Mouse (Mus musculus): ENCODE measurements around the gene Tmem62. TPM values are rescaled to one million over a fixed set of nuclear protein-coding genes. Genes with fewer than 3 reads are reported as not detected.

The Tmem62 gene
- polyA plus RNA-seq, 1 experiment from 2014 or later, result 2.1 TPM

GRCm38 (mm10) chr2:121054060-121054459 is 77.2 kb downstream of the Tmem62 start:
- Histone ChIP-seq H3K9me3 (replicated peaks; ENCODE audit: control insufficient read depth, low read length) (no peaks in the 10 kb centered on the region), H3K4me2 (ENCODE audit: low read depth, low read length) (no peak overlapping the region), H3K27me3 (ENCODE audit: control insufficient read depth, insufficient read depth, low read length) (no peaks in the 10 kb centered on the region), H3K36me3 (replicated peaks; ENCODE audit: control insufficient read depth, insufficient read depth, low read depth, low read length) (no peaks in the 10 kb centered on the region), H3K27ac (replicated peaks; ENCODE audit: low read depth, low read length) (no peak overlapping the region), H3K4me1 (ENCODE audit: control insufficient read depth, insufficient read depth, low read length) (no peaks in the 10 kb centered on the region), H3K9ac (replicated peaks; ENCODE audit: low read length) (no peak overlapping the region), H3K4me3 (ENCODE audit: low read depth, low read length) (no peak overlapping the region)
- DNase-seq (ENCODE audit: low spot score) (no peak), ATAC-seq (replicated peaks; ENCODE audit: insufficient number of reproducible peaks, low FRiP score, low TSS enrichment, low read depth) (no peak)
- WGBS, result 81% methylated on average over 2 of the region's 2 CpGs

GRCm38 (mm10) chr2:121055915-121056314 is 79.1 kb downstream of the Tmem62 start:
- H3K4me1 ChIP-seq (ENCODE audit: control insufficient read depth, insufficient read depth, low read length), result no peaks in the 10 kb centered on the region
- WGBS, result 84% methylated on average over 6 of the region's 6 CpGs
- no peaks in the 10 kb centered on the region for H3K27me3 ChIP-seq (ENCODE audit: control insufficient read depth, insufficient read depth, low read length)
- DNase-seq (ENCODE audit: low spot score), result no peak
- H3K36me3 ChIP-seq (replicated peaks; ENCODE audit: control insufficient read depth, insufficient read depth, low read depth, low read length), result no peaks in the 10 kb centered on the region
- no peak overlapping the region for H3K9ac ChIP-seq (replicated peaks; ENCODE audit: low read length)
- no peak overlapping the region for H3K27ac ChIP-seq (replicated peaks; ENCODE audit: low read depth, low read length)
- no peaks in the 10 kb centered on the region for H3K9me3 ChIP-seq (replicated peaks; ENCODE audit: control insufficient read depth, low read length)
- H3K4me2 ChIP-seq (ENCODE audit: low read depth, low read length), result no peak overlapping the region
- no peak for ATAC-seq (replicated peaks; ENCODE audit: insufficient number of reproducible peaks, low FRiP score, low TSS enrichment, low read depth)
- H3K4me3 ChIP-seq (ENCODE audit: low read depth, low read length), result no peak overlapping the region

Small RNA genes lying within 50 kb of the gene (microRNA-seq; reads per million reads assigned to microRNA genes)
- gene Gm44325 (ENCODE audit: borderline number of aligned reads), result not detected

Other genes with a start within 250 kb of the Tmem62 start
- gene Cdan1, start 126.9 kb upstream of the Tmem62 start, polyA plus RNA-seq (2014; fragmentation: Nextera tagmentation; extraction: Ambion mirVana), result 6.8 and 7.5 TPM in 2 replicates
- 5.5 and 6.4 TPM in 2 replicates for gene Ttbk2, start 126.4 kb upstream of the Tmem62 start, polyA plus RNA-seq (2014; fragmentation: Nextera tagmentation; extraction: Ambion mirVana)
- 17.9 and 24.0 TPM in 2 replicates for gene Ubr1, start 6.3 kb upstream of the Tmem62 start, polyA plus RNA-seq (2014; fragmentation: Nextera tagmentation; extraction: Ambion mirVana)
- gene Ccndbp1, start 31.4 kb downstream of the Tmem62 start, polyA plus RNA-seq (2014; fragmentation: Nextera tagmentation; extraction: Ambion mirVana), result 33.3 and 40.9 TPM in 2 replicates
- 6.5 and 6.7 TPM in 2 replicates for gene Epb42, start 60.1 kb downstream of the Tmem62 start, polyA plus RNA-seq (2014; fragmentation: Nextera tagmentation; extraction: Ambion mirVana)
- gene Tgm5, start 108.8 kb downstream of the Tmem62 start, polyA plus RNA-seq (2014; fragmentation: Nextera tagmentation; extraction: Ambion mirVana), result not detected in 2 replicates
- not detected in 2 replicates for gene Tgm7, start 132.8 kb downstream of the Tmem62 start, polyA plus RNA-seq (2014; fragmentation: Nextera tagmentation; extraction: Ambion mirVana)
- 28.2 and 29.0 TPM in 2 replicates for gene Adal, start 163.4 kb downstream of the Tmem62 start, polyA plus RNA-seq (2014; fragmentation: Nextera tagmentation; extraction: Ambion mirVana)
- 23.0 and 25.2 TPM in 2 replicates for gene Lcmt2, start 163.6 kb downstream of the Tmem62 start, polyA plus RNA-seq (2014; fragmentation: Nextera tagmentation; extraction: Ambion mirVana)
- gene Tubgcp4, start 193.6 kb downstream of the Tmem62 start, polyA plus RNA-seq (2014; fragmentation: Nextera tagmentation; extraction: Ambion mirVana), result 60.7 and 65.1 TPM in 2 replicates
- gene Zscan29, start 194.1 kb downstream of the Tmem62 start, polyA plus RNA-seq (2014; fragmentation: Nextera tagmentation; extraction: Ambion mirVana), result 10.2 and 13.6 TPM in 2 replicates

All from embryonic facial prominence, embryonic 11.5 days (tissue).